Mouse (Mus musculus): ENCODE data around the gene Asb7. TPM values are rescaled to one million over a fixed set of nuclear protein-coding genes. Genes with fewer than 3 reads are reported as not detected.
A peak's percentile ranks its signal among the peaks of the same experiment; 100 is the strongest.

Asb7 gene
- polyA plus RNA-seq (2015; fragmentation: Nextera tagmentation; extraction: Ambion mirVana): 17.1 and 18.9 TPM in 2 replicates

DNA sequence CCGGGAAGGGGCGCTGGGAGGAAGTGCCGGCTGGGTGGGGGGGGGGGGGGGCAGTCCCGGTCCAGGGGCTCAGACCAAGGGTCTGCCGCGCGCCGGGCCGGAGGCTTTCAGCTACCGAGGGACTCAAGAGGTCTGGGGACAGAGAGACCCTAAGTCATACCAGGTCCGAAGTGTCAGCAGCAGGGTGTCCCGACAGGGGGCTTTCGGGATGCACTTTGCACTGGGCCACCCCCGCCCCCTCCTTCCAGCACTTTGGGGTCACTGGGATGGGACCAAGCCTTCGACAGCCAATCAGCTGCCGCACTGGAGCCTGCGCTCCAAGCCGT is at the start of gene Asb7:
Asb7 (minus strand) TSS at position 303 of the 326 bp plus-strand sequence.
- H3K27me3 ChIP-seq: no peaks in the 10 kb centered on the region
- H3K36me3 ChIP-seq: 0 out of 2 replicates have a peak, but pooled peaks cover 3% of the 10 kb centered on the region
- ATAC-seq: no peak
- peak within 1 kb of the TSS; percentile 96 for H3K27ac ChIP-seq
- H3K9ac ChIP-seq (replicated peaks): peak within 1 kb of the TSS; percentile 80
- H3K4me2 ChIP-seq (replicated peaks): peak within 1 kb of the TSS; percentile 77
- H3K9me3 ChIP-seq: no peaks in the 10 kb centered on the region
- H3K4me1 ChIP-seq (replicated peaks): peaks cover 25% of the 10 kb centered on the region
- H3K4me3 ChIP-seq (replicated peaks): peak within 1 kb of the TSS; percentile 63
- WGBS: 0% methylated on average over 14 of the region's 18 CpGs

DNA sequence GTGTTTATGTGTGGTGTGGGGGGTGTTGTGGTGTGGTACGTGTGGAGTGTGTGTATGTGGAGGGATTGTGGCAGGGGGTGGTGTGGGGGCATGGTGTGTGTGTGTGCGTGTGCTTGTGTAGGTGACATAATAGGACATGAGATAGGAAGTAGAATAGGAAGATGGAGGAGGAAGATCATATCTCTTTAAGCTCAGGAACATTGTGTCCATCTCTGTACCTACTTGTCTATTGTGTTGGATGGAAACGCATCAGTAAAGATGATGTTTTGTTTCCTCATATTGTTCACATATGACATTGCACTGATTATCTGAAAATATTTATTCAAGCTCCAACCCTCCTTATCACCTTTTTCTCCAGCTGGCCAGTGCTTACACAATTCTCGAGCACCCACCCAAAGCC is 48.0 kb upstream of the Asb7 start:
- H3K27me3 ChIP-seq: no peaks in the 10 kb centered on the region
- H3K27ac ChIP-seq: no peak overlapping the region
- H3K36me3 ChIP-seq: no peaks in the 10 kb centered on the region
- 0 out of 2 replicates have a peak, but pooled peaks cover 4% of the 10 kb centered on the region for H3K4me1 ChIP-seq (replicated peaks)
- H3K4me3 ChIP-seq (replicated peaks): no peak overlapping the region
- no peak for ATAC-seq
- WGBS: 93% methylated on average over 4 of the region's 4 CpGs
- H3K4me2 ChIP-seq (replicated peaks): no peak overlapping the region
- H3K9ac ChIP-seq (replicated peaks): no peak overlapping the region
- H3K9me3 ChIP-seq: no peaks in the 10 kb centered on the region

- Histone ChIP-seq H3K27ac (no peak overlapping the region), H3K9ac (replicated peaks) (no peak overlapping the region), H3K27me3 (no peaks in the 10 kb centered on the region), H3K36me3 (no peaks in the 10 kb centered on the region), H3K4me3 (replicated peaks) (no peak overlapping the region), H3K4me2 (replicated peaks) (no peak overlapping the region), H3K4me1 (replicated peaks) (no peaks in the 10 kb centered on the region), H3K9me3 (no peaks in the 10 kb centered on the region)
- no peak for ATAC-seq
- WGBS: 94% methylated on average over 6 of the region's 6 CpGs
These were observed 45.6 kb upstream of the Asb7 start for GRCm38 (mm10) chr7:66734993-66735392.

GRCm38 (mm10) chr7:66734466-66734865 is 45.1 kb upstream of the Asb7 start:
- WGBS: 97% methylated on average over 4 of the region's 4 CpGs
- Histone ChIP-seq H3K4me3 (replicated peaks) (no peak overlapping the region), H3K27me3 (no peaks in the 10 kb centered on the region), H3K4me2 (replicated peaks) (no peak overlapping the region), H3K27ac (no peak overlapping the region), H3K9ac (replicated peaks) (no peak overlapping the region), H3K36me3 (no peaks in the 10 kb centered on the region), H3K9me3 (no peaks in the 10 kb centered on the region), H3K4me1 (replicated peaks) (no peaks in the 10 kb centered on the region)
- no peak for ATAC-seq

DNA sequence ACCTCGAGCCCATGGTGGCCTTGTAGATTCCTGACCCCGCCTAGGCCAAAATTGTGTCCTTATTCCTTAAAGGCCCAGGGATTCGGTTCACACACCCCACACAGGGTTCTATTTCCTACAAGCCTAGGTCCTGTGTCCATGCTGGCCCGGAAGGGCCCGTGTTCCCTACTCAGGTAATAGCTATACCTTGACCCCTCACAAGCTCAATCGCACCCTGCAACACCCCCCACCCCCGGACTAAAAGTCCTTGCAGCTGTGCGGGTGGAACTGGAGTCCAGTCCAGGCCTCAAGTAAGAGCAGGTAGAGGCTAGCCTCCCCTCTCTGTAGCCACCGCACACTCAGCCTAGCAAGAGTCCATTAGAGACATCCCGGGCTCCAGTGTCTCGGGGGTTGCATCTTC is 44.5 kb upstream of the Asb7 start:
- ATAC-seq: no peak
- Histone ChIP-seq H3K36me3 (no peaks in the 10 kb centered on the region), H3K4me1 (replicated peaks) (no peaks in the 10 kb centered on the region), H3K9me3 (no peaks in the 10 kb centered on the region), H3K27ac (no peak overlapping the region), H3K9ac (replicated peaks) (no peak overlapping the region), H3K4me2 (replicated peaks) (no peak overlapping the region), H3K27me3 (no peaks in the 10 kb centered on the region), H3K4me3 (replicated peaks) (no peak overlapping the region)
- WGBS: 93% methylated on average over 11 of the region's 11 CpGs

DNA sequence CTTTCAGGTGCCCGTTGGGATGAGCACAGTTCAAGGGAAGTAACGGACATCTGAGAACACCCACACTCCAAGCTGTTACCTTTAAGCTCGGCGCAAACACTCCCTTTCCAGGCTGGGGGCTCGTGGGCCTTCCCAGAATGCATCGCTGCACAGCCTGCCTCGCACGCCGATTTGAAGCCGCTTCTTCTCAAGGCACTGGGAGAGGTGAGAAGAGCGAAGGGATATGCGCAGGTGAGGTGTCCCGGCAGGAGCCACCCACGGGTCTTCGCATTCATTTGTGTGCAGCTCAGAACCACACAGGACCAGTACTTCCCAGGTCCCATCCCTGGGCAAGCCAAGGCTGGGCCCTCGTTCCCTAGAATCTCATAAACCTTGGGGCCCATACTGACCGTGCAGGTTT is 44.0 kb upstream of the Asb7 start:
- WGBS: 94% methylated on average over 17 of the region's 17 CpGs
- Histone ChIP-seq H3K4me2 (replicated peaks) (no peak overlapping the region), H3K4me3 (replicated peaks) (no peak overlapping the region), H3K9ac (replicated peaks) (no peak overlapping the region), H3K9me3 (no peaks in the 10 kb centered on the region), H3K27me3 (no peaks in the 10 kb centered on the region), H3K4me1 (replicated peaks) (no peaks in the 10 kb centered on the region), H3K36me3 (no peaks in the 10 kb centered on the region), H3K27ac (no peak overlapping the region)
- ATAC-seq: no peak

DNA sequence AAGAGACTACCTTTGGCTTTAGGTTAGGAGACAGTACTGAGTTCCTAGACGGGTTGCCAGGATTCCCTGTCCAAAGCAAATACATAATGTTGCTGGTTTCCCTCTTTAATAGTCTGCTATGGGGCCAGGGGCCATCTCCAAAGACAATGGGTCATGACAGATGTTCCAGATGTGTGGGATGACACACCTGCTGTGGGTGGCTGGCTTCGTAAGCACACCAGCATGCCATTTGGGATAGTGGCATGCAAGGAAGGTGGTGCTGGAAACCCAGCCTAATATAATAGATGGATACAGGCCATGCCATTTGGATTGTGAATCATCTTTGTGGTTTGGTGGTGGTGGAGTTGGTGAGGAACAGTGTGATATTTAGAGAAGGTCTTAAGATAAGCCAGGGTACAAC is 39.8 kb upstream of the Asb7 start:
- no peak overlapping the region for H3K4me3 ChIP-seq (replicated peaks)
- no peaks in the 10 kb centered on the region for H3K27me3 ChIP-seq
- no peaks in the 10 kb centered on the region for H3K4me1 ChIP-seq (replicated peaks)
- H3K36me3 ChIP-seq: no peaks in the 10 kb centered on the region
- ATAC-seq: no peak
- WGBS: 85% methylated on average over 2 of the region's 2 CpGs
- H3K27ac ChIP-seq: no peak overlapping the region
- H3K9ac ChIP-seq (replicated peaks): no peak overlapping the region
- H3K9me3 ChIP-seq: no peaks in the 10 kb centered on the region
- H3K4me2 ChIP-seq (replicated peaks): no peak overlapping the region

GRCm38 (mm10) chr7:66728072-66728471 is 38.7 kb upstream of the Asb7 start:
- Histone ChIP-seq H3K27me3 (no peaks in the 10 kb centered on the region), H3K9me3 (no peaks in the 10 kb centered on the region), H3K36me3 (no peaks in the 10 kb centered on the region; the same call in 1 of the 2 replicates), H3K9ac (replicated peaks) (no peak overlapping the region), H3K4me2 (replicated peaks) (no peak overlapping the region), H3K27ac (no peak overlapping the region), H3K4me1 (replicated peaks) (no peaks in the 10 kb centered on the region), H3K4me3 (replicated peaks) (no peak overlapping the region)
- WGBS: 96% methylated on average over 6 of the region's 6 CpGs
- ATAC-seq: no peak

DNA sequence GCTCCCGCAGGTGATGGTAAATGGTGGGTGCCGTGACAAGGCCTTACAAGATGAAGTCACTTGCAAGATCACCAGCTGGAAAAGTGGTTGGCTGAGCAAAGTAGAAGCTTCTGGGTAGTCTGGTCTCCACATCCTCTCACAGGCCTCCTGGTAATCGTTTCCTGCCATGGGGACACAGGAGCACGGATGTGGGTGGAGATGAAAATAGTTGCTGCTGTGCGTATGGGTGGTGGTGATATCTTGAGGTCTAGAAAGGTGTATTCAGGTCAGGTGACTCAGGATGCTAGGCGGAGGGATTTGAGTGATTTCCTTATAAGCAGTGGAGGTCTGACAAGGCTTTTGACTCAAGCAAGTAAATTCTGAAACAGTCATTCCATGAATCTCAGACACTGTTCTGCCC is 35.6 kb upstream of the Asb7 start:
- ATAC-seq: no peak
- H3K4me3 ChIP-seq (replicated peaks): no peak overlapping the region
- H3K4me1 ChIP-seq (replicated peaks): no peaks in the 10 kb centered on the region
- no peak overlapping the region for H3K27ac ChIP-seq
- peaks cover 8% of the 10 kb centered on the region for H3K36me3 ChIP-seq
- 0 out of 2 replicates have a peak, but pooled peaks cover 6% of the 10 kb centered on the region for H3K9me3 ChIP-seq
- 93% methylated on average over 6 of the region's 6 CpGs for WGBS
- H3K4me2 ChIP-seq (replicated peaks): no peak overlapping the region
- H3K9ac ChIP-seq (replicated peaks): no peak overlapping the region
- H3K27me3 ChIP-seq: no peaks in the 10 kb centered on the region

DNA sequence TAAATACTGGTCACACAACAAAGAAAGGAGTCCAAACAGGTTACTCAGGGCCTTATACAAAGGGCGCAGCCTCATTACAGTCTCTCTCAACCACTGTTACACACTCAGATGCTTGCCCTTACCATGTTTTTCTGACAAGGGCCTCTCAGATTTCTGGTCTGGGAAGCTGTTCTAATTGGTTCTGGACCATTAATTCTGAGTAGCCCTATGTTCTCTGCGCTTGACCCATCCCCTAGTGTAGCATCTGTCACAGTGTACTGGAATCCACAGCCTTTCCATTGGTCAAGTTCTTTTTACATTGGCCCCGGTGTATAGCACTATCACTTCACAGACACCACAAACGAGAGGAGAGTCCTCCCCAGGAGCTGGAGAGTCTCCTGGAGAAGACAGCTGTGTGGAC is 35.1 kb upstream of the Asb7 start:
- H3K27ac ChIP-seq: no peak overlapping the region
- peaks cover 8% of the 10 kb centered on the region for H3K36me3 ChIP-seq
- H3K9me3 ChIP-seq: 0 out of 2 replicates have a peak, but pooled peaks cover 6% of the 10 kb centered on the region
- no peaks in the 10 kb centered on the region for H3K27me3 ChIP-seq
- H3K4me3 ChIP-seq (replicated peaks): no peak overlapping the region
- WGBS: 90% methylated on average over 4 of the region's 4 CpGs
- no peak for ATAC-seq
- no peaks in the 10 kb centered on the region for H3K4me1 ChIP-seq (replicated peaks)
- no peak overlapping the region for H3K4me2 ChIP-seq (replicated peaks)
- H3K9ac ChIP-seq (replicated peaks): no peak overlapping the region

GRCm38 (mm10) chr7:66711166-66711565 is 21.8 kb upstream of the Asb7 start:
- H3K27ac ChIP-seq: no peak overlapping the region
- ATAC-seq: no peak
- H3K4me3 ChIP-seq (replicated peaks): no peak overlapping the region
- H3K27me3 ChIP-seq: no peaks in the 10 kb centered on the region
- H3K4me1 ChIP-seq (replicated peaks): no peaks in the 10 kb centered on the region
- no peak overlapping the region for H3K9ac ChIP-seq (replicated peaks)
- H3K36me3 ChIP-seq: peaks cover 65% of the 10 kb centered on the region
- H3K9me3 ChIP-seq: no peaks in the 10 kb centered on the region
- 80% methylated on average over 2 of the region's 2 CpGs for WGBS
- no peak overlapping the region for H3K4me2 ChIP-seq (replicated peaks)

DNA sequence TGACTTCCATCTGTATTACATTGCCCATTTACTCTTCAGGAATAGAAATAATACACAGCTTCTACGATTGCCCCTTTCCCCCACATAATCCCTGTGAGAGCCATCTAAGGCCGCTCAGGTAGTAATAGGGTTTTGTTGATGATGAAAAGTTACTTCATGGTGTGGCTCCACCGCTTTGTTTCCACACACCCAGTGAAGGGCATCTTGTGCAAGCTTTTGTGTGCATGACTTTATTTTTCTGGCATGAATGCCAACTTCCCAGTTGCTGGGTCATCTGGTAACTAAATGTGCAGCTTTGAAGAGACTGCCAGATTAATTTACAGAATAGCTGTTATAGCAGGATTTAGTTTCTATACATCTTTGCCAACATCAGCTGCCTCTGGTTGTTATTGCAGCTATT is 15.2 kb upstream of the Asb7 start:
- H3K4me3 ChIP-seq (replicated peaks): no peak overlapping the region
- H3K4me1 ChIP-seq (replicated peaks): no peaks in the 10 kb centered on the region
- no peaks in the 10 kb centered on the region for H3K9me3 ChIP-seq
- H3K27ac ChIP-seq: no peak overlapping the region
- 89% methylated on average over 3 of the region's 3 CpGs for WGBS
- no peak overlapping the region for H3K4me2 ChIP-seq (replicated peaks)
- ATAC-seq: no peak
- no peaks in the 10 kb centered on the region for H3K27me3 ChIP-seq
- H3K36me3 ChIP-seq: peaks cover 64% of the 10 kb centered on the region
- H3K9ac ChIP-seq (replicated peaks): no peak overlapping the region

DNA sequence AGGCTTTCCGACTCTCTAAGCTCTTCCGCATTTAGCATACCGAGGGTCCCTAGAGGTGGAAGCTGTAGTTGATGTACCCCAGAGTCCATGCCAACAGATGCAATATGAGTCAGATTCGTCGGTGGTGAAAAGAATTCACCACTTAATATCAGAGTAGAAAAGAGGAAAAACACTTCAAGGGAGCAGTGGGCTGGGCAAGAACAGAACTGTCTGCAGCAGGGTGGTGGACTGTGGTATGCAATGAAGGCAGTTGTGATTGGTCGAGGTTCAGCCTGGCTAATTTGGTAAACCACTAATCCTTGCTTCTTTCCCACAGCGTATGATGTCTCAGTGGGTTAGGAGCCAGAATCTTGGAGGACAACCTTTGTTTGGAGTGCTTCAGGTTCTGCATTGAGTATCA is 13.3 kb upstream of the Asb7 start:
- peaks cover 62% of the 10 kb centered on the region for H3K36me3 ChIP-seq
- H3K9ac ChIP-seq (replicated peaks): no peak overlapping the region
- no peaks in the 10 kb centered on the region for H3K4me1 ChIP-seq (replicated peaks)
- 95% methylated on average over 7 of the region's 7 CpGs for WGBS
- no peaks in the 10 kb centered on the region for H3K9me3 ChIP-seq
- H3K4me2 ChIP-seq (replicated peaks): no peak overlapping the region
- no peak overlapping the region for H3K27ac ChIP-seq
- no peaks in the 10 kb centered on the region for H3K27me3 ChIP-seq
- no peak overlapping the region for H3K4me3 ChIP-seq (replicated peaks)
- no peak for ATAC-seq

Data from midbrain, embryonic 13.5 days (tissue).